In the genomic region with DNA sequence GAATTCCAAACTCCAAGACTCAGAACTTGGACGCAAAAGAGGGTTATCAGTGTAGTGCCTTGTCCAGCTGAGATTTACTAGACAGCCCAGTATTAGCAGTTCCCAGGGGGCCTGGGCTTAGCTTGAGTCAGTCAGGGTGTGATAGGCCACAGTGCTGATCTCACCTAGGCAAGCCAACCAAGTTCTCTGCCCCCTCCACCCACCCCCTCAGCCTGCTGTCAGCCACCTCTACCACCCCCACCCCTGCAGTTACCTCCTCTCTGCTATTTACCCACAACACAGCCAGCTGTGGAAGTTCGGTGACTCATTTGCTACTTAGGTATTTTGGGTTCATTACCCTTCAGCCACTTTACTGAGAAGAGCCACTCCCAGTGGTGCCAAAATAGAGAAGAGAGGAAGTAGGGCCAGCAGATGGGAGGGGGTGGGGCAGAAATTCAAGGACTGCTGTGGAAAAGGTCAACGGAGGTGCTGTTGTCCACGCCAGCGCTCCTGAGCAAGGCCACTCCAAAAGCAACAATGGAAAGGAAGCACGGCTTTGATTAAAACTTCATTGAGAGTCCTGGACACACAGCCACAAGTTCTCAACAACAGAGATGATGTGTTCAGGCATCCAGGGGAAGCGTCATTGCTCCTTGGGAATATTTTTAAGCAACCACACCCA, we compare ENCODE assay signal across 9 mouse cellular contexts. TPM values are rescaled to one million over a fixed set of nuclear protein-coding genes. Genes with fewer than 3 reads are reported as not detected.
DNase-seq lines count a peak whose midpoint lies in the region; ATAC-seq lines count a peak whose summit lies in the region.
"Had no signal": no experiment of that assay in that cellular context is flagged by ENCODE, and none has a peak within 500 bp of the region (broad histone marks: within the 10 kb centered on the region; RNA-seq: fewer than 3 reads in every experiment).

No protein-coding gene starts in this region.

- no peaks in the 10 kb centered on the region for H3K9me3 ChIP-seq in intestine, embryonic 16.5 days (ENCODE audit: control insufficient read depth, low read length)
- H3K9me3 ChIP-seq: midbrain, embryonic 12.5 days had no signal

- 60% methylated on average over 7 of the region's 7 CpGs for WGBS in intestine, embryonic 16.5 days

- H3K4me1 ChIP-seq in intestine, embryonic 16.5 days (ENCODE audit: control insufficient read depth, insufficient read depth, low read length), result peaks cover 4% of the 10 kb centered on the region; the same call in 1 of the 2 replicates
- H3K4me1 ChIP-seq: midbrain, embryonic 12.5 days had no signal

- no peak overlapping the region for H3K4me3 ChIP-seq in intestine, embryonic 16.5 days (ENCODE audit: low read length)
- H3K4me3 ChIP-seq: midbrain, embryonic 12.5 days had no signal

- no peaks in the 10 kb centered on the region for H3K27me3 ChIP-seq in intestine, embryonic 16.5 days (replicated peaks; ENCODE audit: control insufficient read depth, insufficient read depth, low read length)
- H3K27me3 ChIP-seq: midbrain, embryonic 12.5 days had no signal

- no peaks in the 10 kb centered on the region for H3K36me3 ChIP-seq in intestine, embryonic 16.5 days (ENCODE audit: control insufficient read depth, insufficient read depth, low read length)
- H3K36me3 ChIP-seq: midbrain, embryonic 12.5 days had no signal

- peak; percentile 19 for DNase-seq in ovary, postnatal 36 days (ENCODE audit: low spot score)
- DNase-seq in ovary, postnatal 14 days (ENCODE audit: low spot score), result no peak
- DNase-seq in gastrocnemius, adult 18-20 months (ENCODE audit: low spot score), result peak; percentile 78
- peak; percentile 77 for DNase-seq in lung, postnatal 25 days (ENCODE audit: low spot score)
- no peak for DNase-seq in frontal cortex, postnatal 25 days (ENCODE audit: low spot score in 2 of 2)
- no peak for DNase-seq in retina, embryonic 14.5 days (ENCODE audit: low spot score)
- no peak for DNase-seq in cerebellum, postnatal 36 days

- no peak overlapping the region for H3K9ac ChIP-seq in intestine, embryonic 16.5 days (ENCODE audit: low read depth, low read length)
- H3K9ac ChIP-seq: midbrain, embryonic 12.5 days had no signal

- no peak overlapping the region for H3K4me2 ChIP-seq in intestine, embryonic 16.5 days (ENCODE audit: low read depth, low read length)
- H3K4me2 ChIP-seq: midbrain, embryonic 12.5 days had no signal

- ATAC-seq in intestine, embryonic 16.5 days, result 0 out of 2 replicates have a peak, but pooled peaks have one; percentile 28

- peak overlapping the region; percentile 33; the same call in 1 of the 2 replicates for H3K27ac ChIP-seq in intestine, embryonic 16.5 days (ENCODE audit: low read length)
- H3K27ac ChIP-seq: midbrain, embryonic 12.5 days had no signal

RNA-seq across cellular contexts. Expression of a gene that starts 24.5 kb away (rescaled TPM):
- 10 to 100 TPM; 74.1 to 94.9 TPM for total RNA-seq in gastrocnemius, adult 18-20 months (2021)
- 104 and 107 TPM in 2 replicates for polyA plus RNA-seq in intestine, embryonic 16.5 days (2015; fragmentation: Nextera tagmentation; extraction: Ambion mirVana)

RNA-seq across cellular contexts. Expression of a gene that starts 45.0 kb away (rescaled TPM):
- total RNA-seq in gastrocnemius, adult 18-20 months (2021), result not detected
- polyA plus RNA-seq in intestine, embryonic 16.5 days (2015; fragmentation: Nextera tagmentation; extraction: Ambion mirVana), result 0.36 and 0.72 TPM in 2 replicates
- polyA plus RNA-seq: midbrain, embryonic 12.5 days had no signal

RNA-seq across cellular contexts. Expression of a gene that starts 45.1 kb away (rescaled TPM):
- total RNA-seq in gastrocnemius, adult 18-20 months (2021), result not detected
- 0.79 and 0.89 TPM in 2 replicates for polyA plus RNA-seq in intestine, embryonic 16.5 days (2015; fragmentation: Nextera tagmentation; extraction: Ambion mirVana)
- polyA plus RNA-seq: midbrain, embryonic 12.5 days had no signal

Comparison
In these comparisons a context has a peak if more than half of its experiments do, and no peak if none do; other contexts are left out.
1. DNase-seq: peak in ovary, postnatal 36 days (single experiment), gastrocnemius, adult 18-20 months (single experiment) and lung, postnatal 25 days (single experiment); none in ovary, postnatal 14 days (single experiment), frontal cortex, postnatal 25 days (0 of 2), retina, embryonic 14.5 days (single experiment) and cerebellum, postnatal 36 days (0 of 2).